Mouse (Mus musculus) ES-E14 (cell line): ENCODE data around the gene Atrn.

Experiments
- CHD2 ChIP-seq: IDR thresholded peaks from 2 replicates; pipeline ENCODE4 v1.6.1; 2014; ENCODE audit warnings: mild to moderate bottlenecking, low read depth, low read length, inconsistent platforms
- HCFC1 ChIP-seq: IDR thresholded peaks from 2 replicates; pipeline ENCODE4 v1.6.1; 2012; ENCODE audit warnings: low read length, inconsistent platforms, borderline replicate concordance; ENCODE audit not compliant: insufficient read depth
- MAFK ChIP-seq: IDR thresholded peaks from 2 replicates; pipeline ENCODE4 v1.6.1; 2014; ENCODE audit warnings: mild to moderate bottlenecking, low read depth, low read length, inconsistent platforms; ENCODE audit not compliant: insufficient read depth

DNA sequence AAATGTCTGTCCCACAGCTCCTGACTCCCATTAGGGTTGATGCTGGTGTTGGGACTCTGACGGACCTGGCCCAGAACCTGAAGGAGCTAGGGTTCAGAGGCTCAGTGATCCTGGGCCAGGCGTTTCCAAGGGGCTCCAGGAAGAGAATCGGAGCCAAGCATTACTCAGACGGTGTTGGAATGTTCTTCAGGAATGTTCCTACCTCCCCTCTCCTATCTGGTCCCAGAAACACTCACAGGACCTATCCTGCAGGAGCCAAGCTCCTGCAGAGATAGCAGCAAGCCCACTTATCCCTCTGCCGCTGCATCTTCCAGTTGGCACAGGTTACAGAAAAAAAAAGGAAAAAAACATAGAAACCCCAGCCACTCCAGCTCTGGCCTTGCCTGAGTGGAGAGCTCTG lies 155.3 kb downstream of the Atrn start:
- TF ChIP-seq HCFC1 (no peak), CHD2 (no peak), MAFK (no peak)
